Mouse (Mus musculus) small intestine, adult 2 months (tissue): ENCODE results near the gene Cyp2u1. TPM values are rescaled to one million over a fixed set of nuclear protein-coding genes. Genes with fewer than 3 reads are reported as not detected.

Experiments
- H3K27ac ChIP-seq: fragments of 200-500 bp; 2 replicates; pipeline ENCODE4 v1.5.1; 2012; ENCODE audit warnings: low read depth, low read length, control low read depth, inconsistent platforms; ENCODE audit not compliant: insufficient read depth
- H3K27me3 ChIP-seq: fragments of 200-500 bp; 2 replicates; pipeline ENCODE4 v1.6.1; 2012; ENCODE audit warnings: mild to moderate bottlenecking, moderate library complexity, low read length, inconsistent platforms; ENCODE audit not compliant: control insufficient read depth, insufficient read depth
- H3K36me3 ChIP-seq: fragments of 200-500 bp; 2 replicates; pipeline ENCODE4 v1.6.1; 2012; ENCODE audit warnings: mild to moderate bottlenecking, low read length, control low read depth, inconsistent platforms; ENCODE audit not compliant: control insufficient read depth, insufficient read depth
- H3K4me1 ChIP-seq: fragments of 200-500 bp; 2 replicates; pipeline ENCODE4 v1.6.1; 2012; ENCODE audit warnings: low read length, inconsistent platforms, mixed read lengths; ENCODE audit not compliant: control insufficient read depth, insufficient read depth, insufficient read length
- H3K4me3 ChIP-seq: fragments of 200-500 bp; 2 replicates; pipeline ENCODE4 v1.5.1; 2012; ENCODE audit warnings: low read depth, mild to moderate bottlenecking, control low read depth, inconsistent platforms, low read length, moderate library complexity
- CTCF ChIP-seq: fragments of 200-500 bp; IDR thresholded peaks from 2 replicates; pipeline ENCODE4 v1.5.1; 2012; ENCODE audit warnings: low read depth, mild to moderate bottlenecking, control low read depth, inconsistent platforms, low read length, moderate library complexity, mixed read lengths; ENCODE audit not compliant: insufficient replicate concordance, insufficient read length; ENCODE audit errors: extremely low read depth
- POLR2A ChIP-seq: fragments of 200-500 bp; IDR thresholded peaks from 2 replicates; pipeline ENCODE4 v1.6.1; 2012; ENCODE audit warnings: low read depth, mild to moderate bottlenecking, control low read depth, inconsistent platforms, low read length, moderate library complexity
- WGBS: fragments of 180-500 bp; shearing (Covaris S2); methylation state at CpG from one replicate; pipeline ENCODE4 v1.1.7; 2018; 5-methylcytosine and 5-hydroxymethylcytosine counted together
- polyA plus RNA-seq: library from polyadenylated mRNA; depleted of rRNA; stranded (reverse); fragments of >200 nt; gene quantifications from 2 replicates; pipeline ENCODE4 v1.2.3, GENCODE M21; 2012; rRNA removed

The Cyp2u1 gene
- polyA plus RNA-seq, 1 experiment = 21.0 TPM

DNA sequence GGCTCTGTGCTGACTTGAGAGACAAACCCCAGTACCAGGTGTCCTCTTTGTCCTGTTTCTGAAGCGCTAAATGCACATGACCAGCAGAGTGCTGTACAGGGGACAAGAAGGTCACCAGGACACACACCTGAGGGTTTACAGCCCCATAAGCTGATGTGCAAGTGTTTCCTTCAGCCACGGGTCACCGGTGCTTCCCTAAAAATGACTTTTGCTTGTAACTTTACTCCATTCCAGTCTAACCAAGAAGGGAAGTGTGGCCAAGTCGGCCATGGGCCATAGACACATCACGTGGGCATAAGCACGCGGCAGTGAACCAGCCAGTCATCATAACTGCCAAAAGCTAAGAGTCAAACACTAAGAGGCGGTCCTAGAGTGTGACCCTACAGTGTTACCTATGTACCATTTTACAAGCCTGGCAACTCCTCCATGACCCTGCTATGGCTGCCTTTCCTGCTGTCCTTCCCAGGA lies 56.4 kb downstream of the Cyp2u1 start:
- no peak for TF ChIP-seq POLR2A
- TF ChIP-seq CTCF = no peak
- no peak overlapping the region for H3K4me3 ChIP-seq
- no peaks in the 10 kb centered on the region for H3K27me3 ChIP-seq
- peaks cover 7% of the 10 kb centered on the region for H3K4me1 ChIP-seq
- WGBS = 82% methylated on average over 8 of the region's 8 CpGs
- H3K27ac ChIP-seq = no peak overlapping the region
- peaks cover 72% of the 10 kb centered on the region for H3K36me3 ChIP-seq

DNA sequence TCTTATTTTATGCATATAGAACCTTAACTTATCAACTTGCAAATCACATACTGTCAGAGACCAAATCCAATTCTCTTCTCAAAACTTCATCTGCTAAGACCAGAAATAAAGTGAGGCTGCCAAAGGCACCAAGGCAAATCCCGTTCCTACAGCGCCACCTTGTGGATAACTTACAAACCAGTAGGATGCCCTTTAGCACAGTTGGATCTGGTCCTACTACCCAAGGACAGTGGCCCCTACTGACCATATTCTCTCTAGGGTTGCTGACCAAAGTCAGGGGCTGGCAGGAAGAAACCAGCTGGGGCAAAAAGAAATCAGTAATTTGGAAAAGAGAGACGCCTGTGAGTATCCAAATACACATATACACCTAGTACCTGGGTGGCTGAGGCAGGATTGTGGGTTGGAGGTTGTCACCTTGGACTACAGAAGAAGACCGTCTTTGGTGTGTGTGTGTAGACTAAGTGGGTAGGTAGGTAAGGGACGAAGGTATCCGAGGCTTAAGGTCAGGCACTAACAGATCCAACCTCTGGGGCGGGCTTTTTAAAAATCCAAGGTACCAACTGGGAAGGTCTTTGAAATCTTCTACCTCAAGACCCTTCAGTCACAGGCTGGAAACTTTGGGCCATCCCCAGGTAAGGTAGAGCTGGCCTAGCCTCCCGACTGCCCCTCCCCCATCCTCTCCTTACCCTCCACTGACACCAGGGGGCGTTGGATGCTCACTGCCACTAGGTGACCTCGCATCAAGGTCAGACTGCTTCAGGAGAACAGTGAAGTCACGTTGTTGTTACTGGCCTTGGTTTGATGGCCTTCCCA lies 57.1 kb downstream of the Cyp2u1 start:
- Histone ChIP-seq H3K4me3 (no peak overlapping the region), H3K4me1 (peaks cover 7% of the 10 kb centered on the region), H3K36me3 (peaks cover 75% of the 10 kb centered on the region), H3K27me3 (no peaks in the 10 kb centered on the region), H3K27ac (no peak overlapping the region)
- TF ChIP-seq POLR2A = no peak
- peak; percentile 67; the same call in 1 of the 2 replicates for TF ChIP-seq CTCF
- WGBS = 50% methylated on average over 11 of the region's 11 CpGs

Other genes starting within 250 kb of the Cyp2u1 start
- 1.1 and 1.9 TPM in 2 replicates for gene Lef1, start 192.8 kb downstream of the Cyp2u1 start, polyA plus RNA-seq
- 118 and 314 TPM in 2 replicates for gene Hadh, start 31.1 kb downstream of the Cyp2u1 start, polyA plus RNA-seq
- 1.6 and 4.9 TPM in 2 replicates for gene Sgms2, start 188.2 kb upstream of the Cyp2u1 start, polyA plus RNA-seq